Comparison of ENCODE assay signal across 19 mouse cellular contexts in genomic region chr5:105872916-105873315, GRCm38 (mm10).
"Had no signal": no experiment of that assay in that cellular context is flagged by ENCODE, and none has a peak within 500 bp of the region (broad histone marks: within the 10 kb centered on the region; RNA-seq: fewer than 3 reads in every experiment).

No protein-coding gene starts in this region.

- ATAC-seq: liver, postnatal 0 days; lung, postnatal 0 days; midbrain, embryonic 15.5 days had no signal

- H3K4me2 ChIP-seq: kidney, embryonic 15.5 days; limb, embryonic 12.5 days; limb, embryonic 15.5 days; liver, embryonic 11.5 days; lung, embryonic 14.5 days; midbrain, embryonic 12.5 days; midbrain, embryonic 15.5 days; neural tube, embryonic 13.5 days had no signal

- H3K36me3 ChIP-seq: kidney, embryonic 15.5 days; limb, embryonic 12.5 days; limb, embryonic 15.5 days; midbrain, embryonic 12.5 days; midbrain, embryonic 15.5 days; neural tube, embryonic 13.5 days had no signal

- H3K9ac ChIP-seq: kidney, embryonic 15.5 days; limb, embryonic 12.5 days; limb, embryonic 15.5 days; liver, embryonic 14.5 days; liver, postnatal 0 days; lung, embryonic 14.5 days; midbrain, embryonic 12.5 days; midbrain, embryonic 15.5 days; neural tube, embryonic 13.5 days had no signal

- H3K4me3 ChIP-seq: kidney, embryonic 15.5 days; left cerebral cortex, adult 2 months; limb, embryonic 12.5 days; limb, embryonic 15.5 days; midbrain, embryonic 12.5 days; midbrain, embryonic 15.5 days; neural tube, embryonic 13.5 days had no signal

- H3K27me3 ChIP-seq: kidney, embryonic 15.5 days; limb, embryonic 15.5 days; midbrain, embryonic 15.5 days had no signal

- DNase-seq: kidney, adult 8-10 months; kidney, postnatal 10 days; kidney, postnatal 36 days; layer of hippocampus, postnatal 36 days; liver, postnatal 0 days; lung, embryonic 14.5 days; thymus, adult 18-20 months; thymus, postnatal 25 days had no signal

- H3K9me3 ChIP-seq: kidney, embryonic 15.5 days; limb, embryonic 12.5 days; limb, embryonic 15.5 days; midbrain, embryonic 12.5 days; midbrain, embryonic 15.5 days; neural tube, embryonic 13.5 days had no signal

- H3K27ac ChIP-seq: kidney, embryonic 15.5 days; left cerebral cortex, adult 2 months; limb, embryonic 12.5 days; limb, embryonic 15.5 days; liver, embryonic 14.5 days; macrophage; midbrain, embryonic 12.5 days; midbrain, embryonic 15.5 days; neural tube, embryonic 13.5 days had no signal
